Mouse (Mus musculus): ENCODE results near the gene Akap13.

DNA sequence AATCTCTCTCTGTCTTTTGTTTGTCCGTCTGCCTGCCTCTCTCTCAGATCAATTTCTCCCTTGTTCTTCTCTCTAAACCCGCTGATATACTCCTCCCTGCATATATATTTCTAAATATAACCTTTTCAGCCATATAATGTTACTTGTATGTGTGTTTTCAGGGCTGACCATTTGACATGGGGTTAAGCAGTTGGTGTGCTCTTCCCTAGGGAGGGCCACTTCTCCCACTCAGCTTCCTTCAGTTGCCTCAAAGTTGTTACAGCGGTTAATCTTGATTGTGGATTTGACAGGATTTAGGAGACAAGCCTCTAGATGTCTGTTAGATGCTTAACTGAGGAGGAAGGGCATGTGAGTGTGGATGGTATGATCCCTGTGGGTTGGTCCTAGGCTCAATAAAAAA lies 83.8 kb downstream of the Akap13 start:
- no peak for TF ChIP-seq CTCF (IDR thresholded peaks at IDR 0.05)
- no peak for TF ChIP-seq POLR2A (IDR thresholded peaks at IDR 0.05; ENCODE audit: insufficient read depth, low read depth, low read length)
- no peak for TF ChIP-seq EP300 (IDR thresholded peaks at IDR 0.05; ENCODE audit: insufficient read depth, low read depth, low read length)

All from heart, adult 2 months (tissue).